Mouse (Mus musculus): ENCODE data around the gene Amdhd2.

- TF ChIP-seq CTCF (IDR thresholded peaks at IDR 0.05; ENCODE audit: control insufficient read depth, insufficient read depth, insufficient replicate concordance, low read depth, low read length) (no peak), POLR2A (IDR thresholded peaks at IDR 0.05; ENCODE audit: control insufficient read depth, low read depth, low read length) (no peak)
Observed at GRCm38 (mm10) chr17:24137226-24137880, 26.2 kb downstream of the Amdhd2 start.
